Mouse (Mus musculus): ENCODE measurements at regions not wholly inside any gene's neighbourhood (a gene's known extent, or its start where the extent isn't known, plus 50 kb on each side); places are given as distances from the start of the nearest gene placed in this dataset.

DNA sequence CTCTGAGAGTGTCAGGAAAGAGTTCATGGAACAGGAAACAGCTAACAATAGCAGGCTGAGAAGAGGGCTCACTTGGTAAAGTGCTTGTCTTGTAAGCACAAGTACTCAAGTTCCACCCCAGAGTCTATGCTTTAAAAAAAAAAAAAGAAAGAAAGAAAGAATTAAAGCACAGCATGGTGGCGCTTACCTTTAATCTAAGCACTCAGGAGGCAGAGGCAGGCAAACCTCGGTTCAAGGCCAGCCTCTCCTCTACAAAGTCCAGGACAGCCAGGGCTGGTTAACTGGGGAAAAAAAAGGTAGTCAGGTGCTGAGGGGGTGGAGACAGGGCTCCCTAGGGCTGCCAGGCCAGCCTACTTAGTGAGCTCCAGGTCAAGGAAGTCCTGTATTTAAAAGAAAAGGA lies 119.1 kb downstream of the Tbx4 start:
- WGBS, result 83% methylated on average over 2 of the region's 2 CpGs
- H3K27ac ChIP-seq (ENCODE audit: insufficient read depth, low read length), result no peak overlapping the region
- TF ChIP-seq CTCF (IDR thresholded peaks at IDR 0.05; ENCODE audit: extremely low read depth, insufficient read depth, insufficient read length, insufficient replicate concordance) (no peak), POLR2A (IDR thresholded peaks at IDR 0.05; ENCODE audit: low read depth, low read length) (no peak)

DNA sequence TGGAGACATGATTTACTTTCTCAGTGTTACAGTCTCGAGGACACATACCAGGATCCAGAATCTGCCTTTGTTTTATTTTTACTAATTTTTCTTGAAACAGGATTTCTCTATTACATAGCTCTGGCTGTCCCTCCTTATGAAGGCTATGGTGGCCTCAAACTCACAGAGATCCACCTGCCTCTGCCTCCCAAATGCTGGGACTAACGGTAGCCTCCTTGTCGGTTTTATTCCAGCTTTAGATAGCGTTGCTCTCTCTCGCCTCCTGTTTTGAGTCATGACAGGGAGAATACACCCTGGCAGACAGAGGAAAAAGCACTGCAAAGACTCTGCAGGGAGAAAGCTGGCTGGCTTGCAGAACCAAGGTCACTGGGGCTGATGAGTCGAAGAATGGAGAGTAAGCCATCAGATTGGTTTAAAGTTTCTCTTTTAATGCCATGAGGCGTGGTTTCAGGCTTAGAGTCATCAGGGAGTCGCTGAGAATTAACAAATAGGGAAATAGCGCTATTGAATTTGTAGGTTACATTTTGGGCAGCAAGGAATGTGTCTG lies 119.8 kb downstream of the Tbx4 start:
- H3K4me3 ChIP-seq (ENCODE audit: extremely low read depth, insufficient read depth, insufficient read length), result no peak overlapping the region
- H3K27me3 ChIP-seq (ENCODE audit: control insufficient read depth, insufficient read depth, low read length), result no peaks in the 10 kb centered on the region
- no peak for DNase-seq (ENCODE audit: low read depth in 1 of 2, low spot score in 2 of 2)
- H3K4me1 ChIP-seq (ENCODE audit: control insufficient read depth, insufficient read depth, insufficient read length), result no peaks in the 10 kb centered on the region
- H3K36me3 ChIP-seq (ENCODE audit: control insufficient read depth, insufficient read depth, low read length), result no peaks in the 10 kb centered on the region
- no peak overlapping the region for H3K27ac ChIP-seq (ENCODE audit: insufficient read depth, low read length)
- WGBS, result 78% methylated on average over 9 of the region's 9 CpGs
- TF ChIP-seq CTCF (IDR thresholded peaks at IDR 0.05; ENCODE audit: extremely low read depth, insufficient read depth, insufficient read length, insufficient replicate concordance) (no peak), POLR2A (IDR thresholded peaks at IDR 0.05; ENCODE audit: low read depth, low read length) (no peak)

More for the DNA sequence above, 119.1 kb downstream of the Tbx4 start:
- Histone ChIP-seq H3K4me1 (ENCODE audit: control insufficient read depth, insufficient read depth, insufficient read length) (no peaks in the 10 kb centered on the region), H3K4me3 (ENCODE audit: extremely low read depth, insufficient read depth, insufficient read length) (no peak overlapping the region), H3K27me3 (ENCODE audit: control insufficient read depth, insufficient read depth, low read length) (no peaks in the 10 kb centered on the region), H3K36me3 (ENCODE audit: control insufficient read depth, insufficient read depth, low read length) (no peaks in the 10 kb centered on the region)
- no peak for DNase-seq (ENCODE audit: low read depth in 1 of 2, low spot score in 2 of 2)

DNA sequence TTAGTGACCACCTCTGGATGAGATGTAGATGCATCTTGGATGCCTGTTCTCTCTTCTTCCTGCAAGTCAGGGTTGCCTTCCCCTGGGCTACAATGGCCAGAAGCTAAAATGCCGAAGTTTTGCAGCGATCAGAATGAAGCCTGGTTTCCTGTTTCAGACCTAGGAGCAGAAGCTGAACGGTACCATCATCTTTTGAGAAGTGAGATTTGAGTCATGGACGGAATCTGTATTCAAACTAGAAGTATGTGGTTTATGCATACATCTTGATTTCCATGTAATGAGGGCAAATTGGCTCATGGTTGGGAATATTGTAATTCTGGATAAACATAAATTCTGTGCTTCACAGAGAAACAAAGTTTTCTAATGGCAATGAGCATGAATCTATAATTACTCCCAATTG lies 120.6 kb downstream of the Tbx4 start:
- WGBS, result 59% methylated on average over 4 of the region's 4 CpGs
- H3K27me3 ChIP-seq (ENCODE audit: control insufficient read depth, insufficient read depth, low read length), result no peaks in the 10 kb centered on the region
- H3K4me3 ChIP-seq (ENCODE audit: extremely low read depth, insufficient read depth, insufficient read length), result no peak overlapping the region
- no peak overlapping the region for H3K27ac ChIP-seq (ENCODE audit: insufficient read depth, low read length)
- TF ChIP-seq POLR2A (IDR thresholded peaks at IDR 0.05; ENCODE audit: low read depth, low read length) (no peak), CTCF (IDR thresholded peaks at IDR 0.05; ENCODE audit: extremely low read depth, insufficient read depth, insufficient read length, insufficient replicate concordance) (no peak)
- no peaks in the 10 kb centered on the region for H3K36me3 ChIP-seq (ENCODE audit: control insufficient read depth, insufficient read depth, low read length)
- DNase-seq (ENCODE audit: low read depth in 1 of 2, low spot score in 2 of 2), result no peak
- H3K4me1 ChIP-seq (ENCODE audit: control insufficient read depth, insufficient read depth, insufficient read length), result no peaks in the 10 kb centered on the region
